Mouse (Mus musculus) ES-E14 (cell line): ENCODE results near the gene Atrip.

ENCODE experiments used
- CHD2 ChIP-seq: IDR thresholded peaks from 2 replicates; pipeline ENCODE4 v1.6.1; 2014; ENCODE audit warnings: mild to moderate bottlenecking, low read depth, low read length, inconsistent platforms
- HCFC1 ChIP-seq: IDR thresholded peaks from 2 replicates; pipeline ENCODE4 v1.6.1; 2012; ENCODE audit warnings: low read length, inconsistent platforms, borderline replicate concordance; ENCODE audit not compliant: insufficient read depth
- ZNF384 ChIP-seq: IDR thresholded peaks from 2 replicates; pipeline ENCODE4 v1.6.1; 2012; ENCODE audit warnings: low read depth, low read length, inconsistent platforms

DNA sequence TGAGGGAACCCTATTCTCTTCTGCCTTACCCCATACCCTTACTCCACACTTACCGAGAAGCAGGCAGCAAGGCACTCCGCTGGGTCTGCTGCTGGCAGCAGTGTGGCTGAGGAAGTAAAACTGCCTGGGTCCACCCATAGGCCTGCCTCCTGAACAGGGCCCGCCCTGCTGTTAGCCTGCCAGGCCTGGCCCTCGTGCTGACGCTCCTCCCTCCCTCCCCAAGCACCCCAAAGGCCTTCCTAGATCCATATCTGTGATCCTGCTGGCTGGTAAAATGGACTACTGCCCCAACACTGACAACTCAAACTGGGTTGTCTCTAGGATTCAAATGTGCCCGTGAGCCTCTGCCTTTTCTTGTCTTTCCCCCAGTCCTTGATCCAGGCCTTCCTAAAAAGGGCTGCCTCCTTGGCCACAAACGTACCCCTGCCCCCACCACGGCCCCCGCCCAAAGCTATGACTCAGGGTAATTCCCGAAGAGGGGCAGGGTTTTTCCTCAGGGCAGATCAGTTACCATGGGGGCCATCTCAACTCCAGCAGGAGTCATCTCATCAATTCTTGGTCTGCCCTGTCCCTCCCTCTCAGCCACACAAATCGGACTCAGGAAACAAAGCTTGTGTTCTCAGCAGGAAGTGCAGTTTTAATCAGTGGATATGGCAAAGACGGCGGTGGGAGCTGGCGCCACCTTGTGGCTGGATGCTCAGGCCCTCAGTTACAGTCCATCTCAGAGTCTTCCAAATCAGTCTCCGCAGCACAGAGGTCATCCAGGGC, 14.6 kb downstream of the Atrip start, which contains the start of gene Trex1:
- TF ChIP-seq HCFC1 (0 out of 2 replicates have a peak, but pooled peaks have one; percentile 25), ZNF384 (no peak), CHD2 (no peak)
